Mouse (Mus musculus) left cerebral cortex, adult 2 months (tissue): ENCODE results near the gene Csad. TPM values are rescaled to one million over a fixed set of nuclear protein-coding genes. Genes with fewer than 3 reads are reported as not detected.
A peak's percentile ranks its signal among the peaks of the same experiment; 100 is the strongest.

Experiments used
- DNase-seq, 2 experiments: peaks; one replicate each; pipeline ENCODE4 v3.0.0; 2021 to 2022; ENCODE audit warnings: low spot score in 2 of 2, mixed read lengths in 1 of 2; ENCODE audit errors: extremely low spot score in 1 of 2
- H3K27ac ChIP-seq: fragments of 200-600 bp; 2 replicates; pipeline ENCODE4 v1.8.1; 2022
- H3K4me3 ChIP-seq: fragments of 200-600 bp; 2 replicates; pipeline ENCODE4 v1.8.1; 2022
- CTCF ChIP-seq: fragments of 200-600 bp; IDR thresholded peaks from 2 replicates; pipeline ENCODE4 v1.8.1; 2022; ENCODE audit warnings: antibody characterized with exemption, mild to moderate bottlenecking, moderate library complexity
- intact Hi-C: fragments of 180-260 bp; cut with DNase I; formaldehyde crosslinking; loops from one replicate; pipeline ENCODE4 v1.15.1; 2025
- total RNA-seq, 2 experiments: library from RNA; stranded (reverse); gene quantifications; 2 replicates each; pipeline ENCODE4 v1.2.3; 2021

Gene Csad
- total RNA-seq, 2 experiments from 2014 or later, result 28.5 to 30.4 TPM

GRCm38 (mm10) chr15:102244306-102245191 lies 40.0 kb upstream of the Csad start:
- no peak for DNase-seq
- Histone ChIP-seq H3K27ac (peak overlapping the region; percentile 97; the same call in 1 of the 2 replicates), H3K4me3 (peak overlapping the region; percentile 65)
- TF ChIP-seq CTCF, result no peak
- intact Hi-C loops, result no loop called here

GRCm38 (mm10) chr15:102243229-102244190 lies 39.0 kb upstream of the Csad start:
- intact Hi-C loops, result no loop called here
- TF ChIP-seq CTCF, result no peak
- Histone ChIP-seq H3K27ac (peak overlapping the region; percentile 66), H3K4me3 (peak overlapping the region; percentile 24)
- no peak for DNase-seq

GRCm38 (mm10) chr15:102242404-102243228 lies 38.1 kb upstream of the Csad start:
- no peak for DNase-seq
- no peak for TF ChIP-seq CTCF
- Histone ChIP-seq H3K4me3 (no peak overlapping the region), H3K27ac (no peak overlapping the region)
- intact Hi-C loops, result no loop called here

GRCm38 (mm10) chr15:102240607-102241006 lies 36.1 kb upstream of the Csad start:
- Histone ChIP-seq H3K27ac (no peak overlapping the region), H3K4me3 (no peak overlapping the region)
- no peak for DNase-seq
- no peak for TF ChIP-seq CTCF
- intact Hi-C loops, result no loop called here

GRCm38 (mm10) chr15:102239851-102240250 lies 35.3 kb upstream of the Csad start:
- no peak for DNase-seq
- Histone ChIP-seq H3K27ac (no peak overlapping the region), H3K4me3 (no peak overlapping the region)
- TF ChIP-seq CTCF, result no peak
- intact Hi-C loops, result loop anchor here (1.0 kb wide), 1 partner anchor 75 kb away; no protein-coding TSS in a partner anchor

GRCm38 (mm10) chr15:102239260-102239590 lies 34.7 kb upstream of the Csad start:
- peak; percentile 69 to 75 for DNase-seq
- intact Hi-C loops, result loop anchor here (1.0 kb wide), 1 partner anchor 76 kb away; no protein-coding TSS in a partner anchor
- Histone ChIP-seq H3K27ac (no peak overlapping the region), H3K4me3 (no peak overlapping the region)
- TF ChIP-seq CTCF, result peak; percentile 83

GRCm38 (mm10) chr15:102238543-102239259 lies 34.2 kb upstream of the Csad start:
- no peak for DNase-seq
- Histone ChIP-seq H3K27ac (no peak overlapping the region), H3K4me3 (no peak overlapping the region)
- intact Hi-C loops, result loop anchor here (1.0 kb wide), 1 partner anchor 77 kb away; no protein-coding TSS in a partner anchor
- TF ChIP-seq CTCF, result no peak

- DNase-seq, result no peak
- no peak; the same call in 1 of the 2 replicates for TF ChIP-seq CTCF
- H3K4me3 ChIP-seq, result no peak overlapping the region
These were observed 31.0 kb upstream of the Csad start for GRCm38 (mm10) chr15:102235371-102236027.

GRCm38 (mm10) chr15:102233896-102234295 lies 29.4 kb upstream of the Csad start:
- H3K4me3 ChIP-seq, result no peak overlapping the region
- DNase-seq, result no peak
- no peak for TF ChIP-seq CTCF
- H3K27ac ChIP-seq, result no peak overlapping the region
- intact Hi-C loops, result no loop called here

More at GRCm38 (mm10) chr15:102235371-102236027, 31.0 kb upstream of the Csad start:
- H3K27ac ChIP-seq, result no peak overlapping the region
- intact Hi-C loops, result no loop called here

- Histone ChIP-seq H3K4me3 (no peak overlapping the region), H3K27ac (no peak overlapping the region)
- DNase-seq, result no peak
- intact Hi-C loops, result no loop called here
- TF ChIP-seq CTCF, result no peak
These were observed 28.2 kb upstream of the Csad start for GRCm38 (mm10) chr15:102232764-102233163.
